Comparison of ENCODE assay signal across 11 mouse cellular contexts in the genomic region with DNA sequence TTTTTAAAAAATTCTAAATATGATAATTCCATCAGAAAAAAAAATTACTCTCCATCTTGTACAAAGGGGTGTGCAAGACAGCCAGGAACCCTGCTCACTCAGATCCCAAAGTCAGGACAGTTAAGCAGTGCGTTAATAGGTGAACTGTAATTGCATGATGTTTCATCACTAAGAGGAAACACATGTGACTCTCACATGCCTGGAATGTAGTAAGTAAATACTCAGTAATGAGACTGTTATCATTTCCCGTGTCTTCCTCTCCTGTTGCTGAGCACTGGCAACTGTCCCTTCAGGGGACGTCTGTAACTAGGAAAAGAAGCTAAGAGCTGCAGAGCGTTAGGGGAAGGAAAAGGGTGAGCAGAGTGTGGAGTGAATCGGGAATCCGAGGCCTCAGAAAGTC.
DNase-seq lines count a peak whose midpoint lies in the region; ATAC-seq lines count a peak whose summit lies in the region.
"Had no signal": no experiment of that assay in that cellular context is flagged by ENCODE, and none has a peak within 500 bp of the region (broad histone marks: within the 10 kb centered on the region; RNA-seq: fewer than 3 reads in every experiment).

No protein-coding gene starts in this region.

- no peak for ATAC-seq in heart, embryonic 12.5 days (ENCODE audit: insufficient number of reproducible peaks, low FRiP score)
- no peak for ATAC-seq in embryonic facial prominence, embryonic 13.5 days (ENCODE audit: insufficient number of reproducible peaks, insufficient read depth, low FRiP score, low TSS enrichment, low read depth)

- H3K27me3 ChIP-seq in heart, embryonic 12.5 days (replicated peaks): no peaks in the 10 kb centered on the region
- no peaks in the 10 kb centered on the region for H3K27me3 ChIP-seq in embryonic facial prominence, embryonic 13.5 days

- peaks cover 40% of the 10 kb centered on the region for H3K4me1 ChIP-seq in heart, embryonic 12.5 days (replicated peaks)
- peaks cover 30% of the 10 kb centered on the region for H3K4me1 ChIP-seq in embryonic facial prominence, embryonic 13.5 days

- peak overlapping the region; percentile 33; the same call in 1 of the 2 replicates for H3K27ac ChIP-seq in heart, embryonic 12.5 days (ENCODE audit: poor library complexity, severe bottlenecking)
- H3K27ac ChIP-seq in embryonic facial prominence, embryonic 13.5 days: 0 out of 2 replicates have a peak overlapping the region, but pooled peaks have one; percentile 45
- H3K27ac ChIP-seq in macrophage: peak overlapping the region; percentile 69

- H3K36me3 ChIP-seq in heart, embryonic 12.5 days: peaks cover 16% of the 10 kb centered on the region
- H3K36me3 ChIP-seq in embryonic facial prominence, embryonic 13.5 days: peaks cover 18% of the 10 kb centered on the region
- peaks cover 22% of the 10 kb centered on the region; the same call in 1 of the 2 replicates for H3K36me3 ChIP-seq in macrophage (ENCODE audit: inconsistent target)

- DNase-seq in heart, postnatal 4 days: no peak
- peak; percentile 26 for DNase-seq in lung, postnatal 36 days
- no peak for DNase-seq in lung, adult 18-20 months
- no peak for DNase-seq in spleen, adult 12 weeks (ENCODE audit: low spot score)
- DNase-seq in gastrocnemius, postnatal 36 days: no peak
- DNase-seq: adrenal gland, adult 8-10 months; kidney, postnatal 10 days; thymus, postnatal 4 days had no signal

- no peaks in the 10 kb centered on the region for H3K79me2 ChIP-seq in macrophage (ENCODE audit: inconsistent target)

- WGBS in heart, embryonic 12.5 days: 18% methylated on average over 6 of the region's 6 CpGs
- WGBS in embryonic facial prominence, embryonic 13.5 days: 18% methylated on average over 6 of the region's 6 CpGs
- WGBS in macrophage (ENCODE audit: missing documents): 62% methylated on average over 6 of the region's 6 CpGs

- H3K9ac ChIP-seq in heart, embryonic 12.5 days: peak overlapping the region; percentile 36; the same call in 1 of the 2 replicates
- no peak overlapping the region for H3K9ac ChIP-seq in embryonic facial prominence, embryonic 13.5 days

- no peak overlapping the region for H3K4me2 ChIP-seq in heart, embryonic 12.5 days
- H3K4me2 ChIP-seq in embryonic facial prominence, embryonic 13.5 days: no peak overlapping the region

- intact Hi-C loops in gastrocnemius, postnatal 36 days (cut with DNase I): no loop called here

- H3K9me3 ChIP-seq in heart, embryonic 12.5 days (replicated peaks): no peaks in the 10 kb centered on the region
- no peaks in the 10 kb centered on the region for H3K9me3 ChIP-seq in embryonic facial prominence, embryonic 13.5 days

- no peak overlapping the region for H3K4me3 ChIP-seq in heart, embryonic 12.5 days
- H3K4me3 ChIP-seq in embryonic facial prominence, embryonic 13.5 days: no peak overlapping the region
- no peak overlapping the region for H3K4me3 ChIP-seq in macrophage (ENCODE audit: inconsistent target)
